Comparison of ENCODE assay signal across 27 mouse cellular contexts in the genomic region with DNA sequence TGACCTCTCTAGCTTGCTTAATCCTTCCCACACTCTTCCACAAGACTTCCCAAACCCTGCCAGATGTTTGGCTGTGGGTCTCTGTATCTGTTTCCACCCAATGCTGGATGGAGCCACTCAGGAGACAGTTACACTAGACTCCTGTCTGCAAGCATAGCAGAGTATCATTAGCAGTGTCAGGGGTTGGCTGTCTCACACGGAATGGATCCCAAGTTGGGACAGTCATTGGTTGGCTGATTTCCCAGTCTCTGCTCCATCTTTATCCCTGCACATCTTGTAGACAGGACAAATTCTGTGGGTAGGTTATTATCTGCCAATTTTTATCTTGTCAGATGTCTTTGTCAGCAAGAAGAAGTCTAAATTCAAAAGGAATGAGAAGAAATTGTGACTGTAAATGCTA. TPM values are rescaled to one million over a fixed set of nuclear protein-coding genes. Genes with fewer than 3 reads are reported as not detected.
DNase-seq lines count a peak whose midpoint lies in the region; ATAC-seq and TF ChIP-seq lines count a peak whose summit lies in the region.
"Had no signal": no experiment of that assay in that cellular context is flagged by ENCODE, and none has a peak within 500 bp of the region (broad histone marks: within the 10 kb centered on the region; RNA-seq: fewer than 3 reads in every experiment).

No protein-coding gene starts in this region.

- no peaks in the 10 kb centered on the region for H3K9me3 ChIP-seq in forebrain, embryonic 10.5 days
- no peaks in the 10 kb centered on the region for H3K9me3 ChIP-seq in forebrain, embryonic 14.5 days (replicated peaks; ENCODE audit: control insufficient read depth, low read length)
- H3K9me3 ChIP-seq in hindbrain, embryonic 10.5 days = no peaks in the 10 kb centered on the region
- H3K9me3 ChIP-seq in hindbrain, postnatal 0 days (ENCODE audit: low read length) = no peaks in the 10 kb centered on the region
- no peaks in the 10 kb centered on the region for H3K9me3 ChIP-seq in lung, embryonic 14.5 days (ENCODE audit: low read depth, low read length)
- H3K9me3 ChIP-seq: embryonic facial prominence, embryonic 13.5 days; embryonic facial prominence, embryonic 15.5 days; forebrain, embryonic 13.5 days; G1E had no signal

- WGBS in forebrain, embryonic 10.5 days = 91% methylated on average over 1 of the region's 1 CpGs
- 44% methylated on average over 1 of the region's 1 CpGs for WGBS in forebrain, embryonic 14.5 days
- 88% methylated on average over 1 of the region's 1 CpGs for WGBS in hindbrain, embryonic 10.5 days
- 38% methylated on average over 1 of the region's 1 CpGs for WGBS in hindbrain, postnatal 0 days
- 35% methylated on average over 1 of the region's 1 CpGs for WGBS in lung, embryonic 14.5 days

- H3K4me3 ChIP-seq in forebrain, embryonic 10.5 days = no peak overlapping the region
- no peak overlapping the region for H3K4me3 ChIP-seq in forebrain, embryonic 14.5 days (ENCODE audit: low read depth, low read length)
- no peak overlapping the region for H3K4me3 ChIP-seq in hindbrain, embryonic 10.5 days
- H3K4me3 ChIP-seq in hindbrain, postnatal 0 days (ENCODE audit: low read length) = no peak overlapping the region
- H3K4me3 ChIP-seq in lung, embryonic 14.5 days (ENCODE audit: low read depth, low read length) = no peak overlapping the region
- H3K4me3 ChIP-seq: embryonic facial prominence, embryonic 13.5 days; embryonic facial prominence, embryonic 15.5 days; erythroblast, embryonic 14.5 days; forebrain, embryonic 13.5 days had no signal

- peaks cover 60% of the 10 kb centered on the region for H3K4me1 ChIP-seq in forebrain, embryonic 10.5 days
- peaks cover 18% of the 10 kb centered on the region; the same call in 1 of the 2 replicates for H3K4me1 ChIP-seq in forebrain, embryonic 14.5 days (ENCODE audit: control insufficient read depth, insufficient read depth, low read length)
- H3K4me1 ChIP-seq in hindbrain, embryonic 10.5 days (replicated peaks) = peaks cover 47% of the 10 kb centered on the region
- no peaks in the 10 kb centered on the region for H3K4me1 ChIP-seq in hindbrain, postnatal 0 days (ENCODE audit: insufficient read depth, low read length)
- H3K4me1 ChIP-seq in lung, embryonic 14.5 days (ENCODE audit: insufficient read depth) = no peaks in the 10 kb centered on the region

- no peak overlapping the region for H3K9ac ChIP-seq in forebrain, embryonic 14.5 days (ENCODE audit: low read length)
- no peak overlapping the region for H3K9ac ChIP-seq in hindbrain, postnatal 0 days (replicated peaks; ENCODE audit: low read length)
- no peak overlapping the region for H3K9ac ChIP-seq in lung, embryonic 14.5 days
- H3K9ac ChIP-seq: embryonic facial prominence, embryonic 13.5 days; embryonic facial prominence, embryonic 15.5 days; forebrain, embryonic 13.5 days had no signal

- no peak overlapping the region for H3K4me2 ChIP-seq in forebrain, embryonic 14.5 days (ENCODE audit: low read length)
- no peak overlapping the region for H3K4me2 ChIP-seq in hindbrain, postnatal 0 days (ENCODE audit: low read depth, low read length)
- H3K4me2 ChIP-seq in lung, embryonic 14.5 days = no peak overlapping the region
- H3K4me2 ChIP-seq: embryonic facial prominence, embryonic 13.5 days; embryonic facial prominence, embryonic 15.5 days; forebrain, embryonic 13.5 days had no signal

- H3K27ac ChIP-seq in forebrain, embryonic 10.5 days = peak overlapping the region; percentile 58; the same call in 1 of the 2 replicates
- H3K27ac ChIP-seq in forebrain, embryonic 14.5 days (ENCODE audit: low read depth, low read length) = no peak overlapping the region
- H3K27ac ChIP-seq in hindbrain, embryonic 10.5 days = peak overlapping the region; percentile 54; the same call in 1 of the 2 replicates
- no peak overlapping the region for H3K27ac ChIP-seq in hindbrain, postnatal 0 days
- H3K27ac ChIP-seq in lung, embryonic 14.5 days (ENCODE audit: low read depth) = no peak overlapping the region
- H3K27ac ChIP-seq: embryonic facial prominence, embryonic 13.5 days; embryonic facial prominence, embryonic 15.5 days; forebrain, embryonic 13.5 days had no signal

- H3K27me3 ChIP-seq in forebrain, embryonic 10.5 days (ENCODE audit: poor library complexity, severe bottlenecking) = no peaks in the 10 kb centered on the region
- H3K27me3 ChIP-seq in forebrain, embryonic 14.5 days (replicated peaks; ENCODE audit: control insufficient read depth, insufficient read depth, low read length) = no peaks in the 10 kb centered on the region
- H3K27me3 ChIP-seq in hindbrain, embryonic 10.5 days (ENCODE audit: insufficient read depth, poor library complexity, severe bottlenecking) = no peaks in the 10 kb centered on the region
- no peaks in the 10 kb centered on the region for H3K27me3 ChIP-seq in hindbrain, postnatal 0 days (ENCODE audit: insufficient read depth, low read length)
- no peaks in the 10 kb centered on the region for H3K27me3 ChIP-seq in lung, embryonic 14.5 days (ENCODE audit: insufficient read depth, low read length)
- H3K27me3 ChIP-seq: CH12.LX; embryonic facial prominence, embryonic 15.5 days; forebrain, embryonic 13.5 days had no signal

- no peak for DNase-seq in forebrain, embryonic 10.5 days (ENCODE audit: extremely low spot score, low spot score)
- no peak for DNase-seq in forebrain, embryonic 14.5 days (ENCODE audit: low spot score)
- DNase-seq in hindbrain, embryonic 10.5 days (ENCODE audit: low spot score) = no peak
- no peak for DNase-seq in hindbrain, postnatal 0 days (ENCODE audit: low spot score)
- DNase-seq in lung, embryonic 14.5 days = peak; percentile 69
- no peak for DNase-seq in lung, postnatal 25 days (ENCODE audit: low spot score)
- DNase-seq in Muller cell, postnatal 12 days (ENCODE audit: inconsistent ontology term) = peak; percentile 51
- DNase-seq in adrenal gland, adult 18-20 months (ENCODE audit: low spot score in 2 of 2) = no peak
- DNase-seq: adrenal gland, adult 8-10 months; adrenal gland, postnatal 14 days; adrenal gland, postnatal 36 days; B cell, adult 2 months; cerebellum, adult 11 months; cerebellum, adult 18-20 months; cerebellum, adult 8-10 months; cerebellum, adult 9-11 months; cerebellum, postnatal 14 days; cerebellum, postnatal 36 days; embryo, embryonic 11 days had no signal

- TF ChIP-seq CTCF in hindbrain, postnatal 0 days (IDR thresholded peaks at IDR 0.05; ENCODE audit: low read depth) = no peak
- no peak for TF ChIP-seq CTCF in lung, embryonic 14.5 days (IDR thresholded peaks at IDR 0.05; ENCODE audit: low read depth)

- no peak for ATAC-seq in forebrain, embryonic 14.5 days
- no peak for ATAC-seq in hindbrain, postnatal 0 days
- ATAC-seq in lung, embryonic 14.5 days (ENCODE audit: insufficient read depth) = peak; percentile 78; the same call in 1 of the 2 replicates
- ATAC-seq: CD4-positive, CD25-positive, alpha-beta regulatory T cell, adult 4 months; forebrain, embryonic 13.5 days; forebrain, embryonic 16.5 days had no signal

- H3K36me3 ChIP-seq in forebrain, embryonic 10.5 days (replicated peaks) = no peaks in the 10 kb centered on the region
- H3K36me3 ChIP-seq in forebrain, embryonic 14.5 days (ENCODE audit: control insufficient read depth, insufficient read depth, low read length) = no peaks in the 10 kb centered on the region
- H3K36me3 ChIP-seq in hindbrain, embryonic 10.5 days = no peaks in the 10 kb centered on the region
- H3K36me3 ChIP-seq in hindbrain, postnatal 0 days (ENCODE audit: insufficient read depth, low read length) = no peaks in the 10 kb centered on the region
- H3K36me3 ChIP-seq in lung, embryonic 14.5 days (ENCODE audit: insufficient read depth) = no peaks in the 10 kb centered on the region
- H3K36me3 ChIP-seq: embryonic facial prominence, embryonic 13.5 days; embryonic facial prominence, embryonic 15.5 days; G1E had no signal

RNA-seq across cellular contexts. Expression of gene Vit, which starts 4.4 kb away (rescaled TPM):
- 2.9 and 3.8 TPM in 2 replicates for polyA plus RNA-seq in forebrain, embryonic 10.5 days (2016; fragmentation: Nextera tagmentation; extraction: Ambion mirVana)
- polyA plus RNA-seq in forebrain, embryonic 14.5 days (2014; fragmentation: Nextera tagmentation; extraction: Ambion mirVana) = 4.3 and 4.8 TPM in 2 replicates
- 7.5 and 10.7 TPM in 2 replicates for polyA plus RNA-seq in hindbrain, embryonic 10.5 days (2016; fragmentation: Nextera tagmentation; extraction: Ambion mirVana)
- 8.3 and 10.4 TPM in 2 replicates for total RNA-seq in hindbrain, postnatal 0 days (2014; rRNA removed)
- polyA plus RNA-seq in hindbrain, postnatal 0 days (2015; fragmentation: Nextera tagmentation; extraction: Ambion mirVana) = 8.7 and 9.7 TPM in 2 replicates
- polyA plus RNA-seq in lung, embryonic 14.5 days (2014; fragmentation: Nextera tagmentation; extraction: Ambion mirVana) = not detected in 2 replicates
- 1 to 10 TPM; 1.4 to 3.9 TPM for total RNA-seq in adrenal gland, adult 18-20 months (2021)
- total RNA-seq: CH12.LX, G1E had no signal
- polyA plus RNA-seq: CD4-positive, CD25-positive, alpha-beta regulatory T cell, adult 4 months; erythroblast, embryonic 14.5 days; G1E had no signal

Comparison
In these comparisons a context has a peak if more than half of its experiments do, and no peak if none do; other contexts are left out.
1. DNase-seq: peak in lung, embryonic 14.5 days (single experiment) and Muller cell, postnatal 12 days (single experiment); none in forebrain, embryonic 10.5 days (single experiment), forebrain, embryonic 14.5 days (single experiment), hindbrain, embryonic 10.5 days (single experiment), hindbrain, postnatal 0 days (single experiment), lung, postnatal 25 days (single experiment) and adrenal gland, adult 18-20 months (0 of 2).
2. H3K27ac ChIP-seq: peak in forebrain, embryonic 10.5 days (single experiment) and hindbrain, embryonic 10.5 days (single experiment); none in forebrain, embryonic 14.5 days (single experiment), hindbrain, postnatal 0 days (single experiment) and lung, embryonic 14.5 days (single experiment).